Mouse (Mus musculus): Measurements from ENCODE around the gene Cxcl12.

Cxcl12 gene

GRCm38 (mm10) chr6:117168321-117169011 lies at the start of gene Cxcl12:
Gene Cxcl12, plus strand, starts transcription at chr6:117168535.
- in situ Hi-C loops (cut with MboI; ENCODE audit: low sequenced_read_pairs): loop anchor here (25.0 kb wide), 1 partner anchor 419 kb away; no protein-coding TSS in a partner anchor

- in situ Hi-C loops (cut with MboI; ENCODE audit: low sequenced_read_pairs): no loop called here
Observed at GRCm38 (mm10) chr6:117122074-117122473, 46.3 kb upstream of the Cxcl12 start.

GRCm38 (mm10) chr6:117126356-117126755 lies 42.0 kb upstream of the Cxcl12 start:
- in situ Hi-C loops (cut with MboI; ENCODE audit: low sequenced_read_pairs): no loop called here

- in situ Hi-C loops (cut with MboI; ENCODE audit: low sequenced_read_pairs): no loop called here
Observed at GRCm38 (mm10) chr6:117129443-117129842, 38.9 kb upstream of the Cxcl12 start.

- in situ Hi-C loops (cut with MboI; ENCODE audit: low sequenced_read_pairs): no loop called here
Observed at GRCm38 (mm10) chr6:117130680-117131111, 37.6 kb upstream of the Cxcl12 start.

GRCm38 (mm10) chr6:117134526-117134925 lies 33.8 kb upstream of the Cxcl12 start:
- in situ Hi-C loops (cut with MboI; ENCODE audit: low sequenced_read_pairs): no loop called here

- in situ Hi-C loops (cut with MboI; ENCODE audit: low sequenced_read_pairs): no loop called here
Observed at GRCm38 (mm10) chr6:117137735-117138134, 30.6 kb upstream of the Cxcl12 start.

GRCm38 (mm10) chr6:117140907-117141306 lies 27.4 kb upstream of the Cxcl12 start:
- in situ Hi-C loops (cut with MboI; ENCODE audit: low sequenced_read_pairs): no loop called here

- in situ Hi-C loops (cut with MboI; ENCODE audit: low sequenced_read_pairs): no loop called here
Observed at GRCm38 (mm10) chr6:117146951-117147350, 21.4 kb upstream of the Cxcl12 start.

- in situ Hi-C loops (cut with MboI; ENCODE audit: low sequenced_read_pairs): loop anchor here (25.0 kb wide), 1 partner anchor 436 kb away; no protein-coding TSS in a partner anchor
Observed at GRCm38 (mm10) chr6:117151484-117152149, 16.7 kb upstream of the Cxcl12 start.

- in situ Hi-C loops (cut with MboI; ENCODE audit: low sequenced_read_pairs): loop anchor here (25.0 kb wide), 1 partner anchor 434 kb away; no protein-coding TSS in a partner anchor
Observed at GRCm38 (mm10) chr6:117153046-117153445, 15.3 kb upstream of the Cxcl12 start.

GRCm38 (mm10) chr6:117156846-117157245 lies 11.5 kb upstream of the Cxcl12 start:
- in situ Hi-C loops (cut with MboI; ENCODE audit: low sequenced_read_pairs): loop anchor here (25.0 kb wide), 1 partner anchor 430 kb away; no protein-coding TSS in a partner anchor

GRCm38 (mm10) chr6:117159710-117160690 lies 8.3 kb upstream of the Cxcl12 start:
- in situ Hi-C loops (cut with MboI; ENCODE audit: low sequenced_read_pairs): loop anchor here (25.0 kb wide), 1 partner anchor 427 kb away; no protein-coding TSS in a partner anchor

- in situ Hi-C loops (cut with MboI; ENCODE audit: low sequenced_read_pairs): loop anchor here (25.0 kb wide), 1 partner anchor 424 kb away; no protein-coding TSS in a partner anchor
Observed at GRCm38 (mm10) chr6:117163486-117163885, 4.8 kb upstream of the Cxcl12 start.

- in situ Hi-C loops (cut with MboI; ENCODE audit: low sequenced_read_pairs): loop anchor here (25.0 kb wide), 1 partner anchor 420 kb away; no protein-coding TSS in a partner anchor
Observed at GRCm38 (mm10) chr6:117166581-117167425, 1.5 kb upstream of the Cxcl12 start.

GRCm38 (mm10) chr6:117167426-117167730 lies 957 bp upstream of the Cxcl12 start:
- in situ Hi-C loops (cut with MboI; ENCODE audit: low sequenced_read_pairs): loop anchor here (25.0 kb wide), 1 partner anchor 420 kb away; no protein-coding TSS in a partner anchor

GRCm38 (mm10) chr6:117169051-117169909 lies 945 bp downstream of the Cxcl12 start:
- in situ Hi-C loops (cut with MboI; ENCODE audit: low sequenced_read_pairs): loop anchor here (25.0 kb wide), 1 partner anchor 418 kb away; no protein-coding TSS in a partner anchor

- in situ Hi-C loops (cut with MboI; ENCODE audit: low sequenced_read_pairs): loop anchor here (10.0 to 25.0 kb wide), 2 partner anchors 417 to 655 kb away; no protein-coding TSS in a partner anchor
Observed at GRCm38 (mm10) chr6:117169910-117170747, 1.8 kb downstream of the Cxcl12 start.
